Mouse (Mus musculus): ENCODE data around the gene Olfr613.

- TF ChIP-seq HCFC1 (IDR thresholded peaks at IDR 0.05; ENCODE audit: borderline replicate concordance, insufficient read depth, low read length) (no peak), ZNF384 (IDR thresholded peaks at IDR 0.05; ENCODE audit: low read depth, low read length) (no peak)
These were observed 24.9 kb downstream of the Olfr613 start, which contains the start of gene Olfr617 for GRCm38 (mm10) chr7:103572761-103573160.

Data from ES-E14 (cell line).